ENCODE assay signal across 22 mouse cellular contexts in the genomic region with DNA sequence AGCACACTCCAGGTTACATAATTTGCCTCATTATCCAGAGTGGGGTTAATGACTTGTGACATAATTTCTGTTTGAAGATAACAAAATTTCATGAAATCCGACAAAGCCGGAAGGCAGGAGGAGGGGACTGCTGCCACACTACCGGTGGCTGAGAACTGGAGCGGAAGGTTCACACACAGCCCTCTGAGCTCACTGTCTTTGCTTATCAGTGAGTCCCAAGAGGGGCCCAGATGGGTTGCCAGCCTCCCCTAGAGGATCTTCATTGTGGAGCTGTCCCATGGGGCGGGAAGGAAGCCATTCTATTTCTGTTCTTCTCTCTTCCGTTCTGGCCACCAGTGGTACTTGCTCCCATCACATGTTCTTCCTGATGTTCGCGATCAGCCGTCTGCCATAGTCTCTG. TPM values are rescaled to one million over a fixed set of nuclear protein-coding genes. Genes with fewer than 3 reads are reported as not detected.
A peak's percentile ranks its signal among the peaks of the same experiment; 100 is the strongest.
DNase-seq lines count a peak whose midpoint lies in the region; ATAC-seq and TF ChIP-seq lines count a peak whose summit lies in the region.
"Had no signal": no experiment of that assay in that cellular context is flagged by ENCODE, and none has a peak within 500 bp of the region (broad histone marks: within the 10 kb centered on the region; RNA-seq: fewer than 3 reads in every experiment).

No protein-coding gene starts in this region.

- TF ChIP-seq EP300 in liver, postnatal 0 days (IDR thresholded peaks at IDR 0.05; ENCODE audit: low read depth) = no peak

- H3K27ac ChIP-seq in midbrain, embryonic 12.5 days (replicated peaks) = peak overlapping the region; percentile 30; the same call in 1 of the 2 replicates
- no peak overlapping the region for H3K27ac ChIP-seq in midbrain, embryonic 10.5 days (replicated peaks)
- no peak overlapping the region for H3K27ac ChIP-seq in liver, postnatal 0 days (ENCODE audit: low read depth)
- H3K27ac ChIP-seq: embryonic facial prominence, embryonic 15.5 days; forebrain, embryonic 10.5 days; limb, embryonic 12.5 days; stomach, postnatal 0 days had no signal

- H3K9ac ChIP-seq in midbrain, embryonic 12.5 days (replicated peaks) = no peak overlapping the region
- H3K9ac ChIP-seq in liver, postnatal 0 days (replicated peaks) = no peak overlapping the region
- H3K9ac ChIP-seq: embryonic facial prominence, embryonic 15.5 days; limb, embryonic 12.5 days; lung, embryonic 14.5 days had no signal

- H3K9me3 ChIP-seq in midbrain, embryonic 12.5 days = no peaks in the 10 kb centered on the region
- H3K9me3 ChIP-seq in midbrain, embryonic 10.5 days (replicated peaks) = no peaks in the 10 kb centered on the region
- no peaks in the 10 kb centered on the region for H3K9me3 ChIP-seq in liver, postnatal 0 days (ENCODE audit: low read length)
- H3K9me3 ChIP-seq: embryonic facial prominence, embryonic 15.5 days; forebrain, embryonic 10.5 days; limb, embryonic 12.5 days had no signal

- H3K4me1 ChIP-seq in midbrain, embryonic 12.5 days = peaks cover 11% of the 10 kb centered on the region
- 0 out of 2 replicates have a peak, but pooled peaks cover 6% of the 10 kb centered on the region for H3K4me1 ChIP-seq in midbrain, embryonic 10.5 days
- 0 out of 2 replicates have a peak, but pooled peaks cover 3% of the 10 kb centered on the region for H3K4me1 ChIP-seq in liver, postnatal 0 days (ENCODE audit: insufficient read depth)
- H3K4me1 ChIP-seq: embryonic facial prominence, embryonic 15.5 days; forebrain, embryonic 10.5 days had no signal

- 89% methylated on average over 9 of the region's 9 CpGs for WGBS in midbrain, embryonic 12.5 days
- 95% methylated on average over 9 of the region's 9 CpGs for WGBS in midbrain, embryonic 10.5 days
- WGBS in liver, postnatal 0 days (ENCODE audit: insufficient replicate concordance) = 53% methylated on average over 9 of the region's 9 CpGs

- no peak overlapping the region for H3K4me3 ChIP-seq in midbrain, embryonic 12.5 days
- no peak overlapping the region for H3K4me3 ChIP-seq in midbrain, embryonic 10.5 days
- no peak overlapping the region for H3K4me3 ChIP-seq in liver, postnatal 0 days (ENCODE audit: low read depth, low read length)
- H3K4me3 ChIP-seq: embryonic facial prominence, embryonic 15.5 days; forebrain, embryonic 10.5 days; limb, embryonic 12.5 days had no signal

- no peak overlapping the region for H3K4me2 ChIP-seq in midbrain, embryonic 12.5 days (replicated peaks)
- no peak overlapping the region for H3K4me2 ChIP-seq in liver, postnatal 0 days (ENCODE audit: low read depth, low read length)
- H3K4me2 ChIP-seq: embryonic facial prominence, embryonic 15.5 days; heart, embryonic 11.5 days; limb, embryonic 12.5 days; lung, embryonic 14.5 days had no signal

- H3K36me3 ChIP-seq in midbrain, embryonic 12.5 days = peaks cover 42% of the 10 kb centered on the region
- peaks cover 67% of the 10 kb centered on the region for H3K36me3 ChIP-seq in midbrain, embryonic 10.5 days
- peaks cover 37% of the 10 kb centered on the region for H3K36me3 ChIP-seq in liver, postnatal 0 days (replicated peaks; ENCODE audit: insufficient read depth, low read length)

- no peak for ATAC-seq in midbrain, embryonic 12.5 days (ENCODE audit: low FRiP score, low read depth)
- ATAC-seq in liver, postnatal 0 days = peak; percentile 31; the same call in 1 of the 2 replicates
- ATAC-seq: activated CD4-positive, CD25-positive, alpha-beta regulatory T cell, adult 4 months had no signal

- no peaks in the 10 kb centered on the region for H3K27me3 ChIP-seq in midbrain, embryonic 12.5 days
- no peaks in the 10 kb centered on the region for H3K27me3 ChIP-seq in midbrain, embryonic 10.5 days (ENCODE audit: low read depth, poor library complexity, severe bottlenecking)
- H3K27me3 ChIP-seq in liver, postnatal 0 days (ENCODE audit: insufficient read depth, low read length) = no peaks in the 10 kb centered on the region
- H3K27me3 ChIP-seq: embryonic facial prominence, embryonic 15.5 days; limb, embryonic 12.5 days had no signal

- TF ChIP-seq CTCF in liver, postnatal 0 days (IDR thresholded peaks at IDR 0.05; ENCODE audit: low read depth) = no peak

- DNase-seq in midbrain, embryonic 10.5 days (ENCODE audit: low spot score) = no peak
- DNase-seq in MN1 (ENCODE audit: low spot score) (peak; percentile 12), liver (peak; percentile 63), adipocyte (ENCODE audit: low spot score) (no peak)
- DNase-seq in liver, postnatal 0 days = no peak
- DNase-seq in right cerebral cortex, postnatal 14 days = no peak
- DNase-seq: adrenal gland, postnatal 14 days; cerebellum, adult 18-20 months; cerebellum, postnatal 36 days; heart, postnatal 14 days; kidney, adult 2 months; kidney, postnatal 36 days; lung, embryonic 14.5 days; lung, postnatal 36 days; thymus, postnatal 14 days had no signal

RNA-seq across cellular contexts. Expression of a gene that starts 47.2 kb away (rescaled TPM):
- polyA plus RNA-seq in midbrain, embryonic 12.5 days (2016; fragmentation: Nextera tagmentation; extraction: Ambion mirVana) = 107 and 110 TPM in 2 replicates
- polyA plus RNA-seq in midbrain, embryonic 10.5 days (2016; fragmentation: Nextera tagmentation; extraction: Ambion mirVana) = 179 and 197 TPM in 2 replicates
- polyA plus RNA-seq in liver, postnatal 0 days (2015; fragmentation: Nextera tagmentation; extraction: Ambion mirVana) = 43.5 and 49.3 TPM in 2 replicates

RNA-seq across cellular contexts. Expression of a gene that starts 47.3 kb away (rescaled TPM):
- 16.3 and 16.6 TPM in 2 replicates for polyA plus RNA-seq in midbrain, embryonic 12.5 days (2016; fragmentation: Nextera tagmentation; extraction: Ambion mirVana)
- 17.5 and 19.5 TPM in 2 replicates for polyA plus RNA-seq in midbrain, embryonic 10.5 days (2016; fragmentation: Nextera tagmentation; extraction: Ambion mirVana)
- polyA plus RNA-seq in liver, postnatal 0 days (2015; fragmentation: Nextera tagmentation; extraction: Ambion mirVana) = 3.1 TPM in 2 replicates

Comparison
In these comparisons a context has a peak if more than half of its experiments do, and no peak if none do; other contexts are left out.
1. DNase-seq: peak in MN1 (single experiment) and liver (single experiment); none in midbrain, embryonic 10.5 days (single experiment), liver, postnatal 0 days (single experiment), adipocyte (single experiment) and right cerebral cortex, postnatal 14 days (single experiment).